Mouse (Mus musculus) cortical plate, adult 2 months (tissue): Measurements from ENCODE around the gene Tmem41b.

Source experiments
- CTCF ChIP-seq: fragments of 200-500 bp; IDR thresholded peaks from 2 replicates; pipeline ENCODE4 v1.5.1; 2011; ENCODE audit warnings: mild to moderate bottlenecking, control low read depth, low read length; ENCODE audit not compliant: insufficient read depth; ENCODE audit errors: extremely low read depth
- POLR2A ChIP-seq: fragments of 200-500 bp; IDR thresholded peaks from 2 replicates; pipeline ENCODE4 v1.6.1; 2011; ENCODE audit warnings: mild to moderate bottlenecking, low read length, control low read depth; ENCODE audit not compliant: insufficient read depth; ENCODE audit errors: extremely low read depth

DNA sequence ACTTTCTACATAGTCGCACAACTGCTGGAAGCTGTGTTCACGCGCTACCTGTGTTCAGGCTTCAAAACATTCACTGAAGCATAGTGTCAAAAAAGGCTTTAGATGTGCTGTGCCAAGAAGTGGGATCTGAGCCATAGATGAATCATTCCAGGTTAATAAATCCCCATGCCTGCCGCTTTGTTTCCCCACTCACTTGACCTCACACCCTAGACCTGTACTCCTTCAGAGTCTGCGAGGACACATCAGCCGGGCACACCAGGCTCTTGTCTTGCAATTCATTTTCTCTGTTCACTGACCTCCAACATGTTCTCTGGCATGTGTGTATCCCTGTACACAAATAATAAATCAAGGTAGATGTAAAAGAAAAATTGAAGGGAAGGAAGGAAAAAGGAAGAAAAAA is 22.4 kb upstream of the Tmem41b start:
- TF ChIP-seq CTCF (no peak), POLR2A (no peak)
